Mouse (Mus musculus) midbrain, embryonic 13.5 days (tissue): ENCODE measurements around the gene Lgals12. TPM values are rescaled to one million over a fixed set of nuclear protein-coding genes. Genes with fewer than 3 reads are reported as not detected.
A peak's percentile ranks its signal among the peaks of the same experiment; 100 is the strongest.

Experiments used
- ATAC-seq: fragments of 200-750 bp; cut with Nextera tagmentation; 2 replicates; pipeline ENCODE4 v1.8.0; 2017; ENCODE audit warnings: mild to moderate bottlenecking, moderate TSS enrichment, moderate library complexity
- H3K27ac ChIP-seq: fragments of 300-500 bp; sonication (generic); 2 replicates; pipeline ENCODE4 v1.5.1; 2015; ENCODE audit warnings: inconsistent platforms, mild to moderate bottlenecking, moderate library complexity
- H3K27me3 ChIP-seq: fragments of 300-500 bp; sonication (generic); 2 replicates; pipeline ENCODE4 v1.6.1; 2015; ENCODE audit warnings: mild to moderate bottlenecking, inconsistent platforms
- H3K36me3 ChIP-seq: fragments of 300-500 bp; sonication (generic); 2 replicates; pipeline ENCODE4 v1.6.1; 2015; ENCODE audit warnings: mild to moderate bottlenecking, inconsistent platforms
- H3K4me1 ChIP-seq: fragments of 300-500 bp; sonication (generic); replicated peaks from 2 replicates; pipeline ENCODE4 v1.6.1; 2015; ENCODE audit warnings: inconsistent platforms
- H3K4me2 ChIP-seq: fragments of 300-500 bp; sonication (generic); replicated peaks from 2 replicates; pipeline ENCODE4 v1.6.1; 2015; ENCODE audit warnings: moderate library complexity, mild to moderate bottlenecking, inconsistent platforms
- H3K4me3 ChIP-seq: fragments of 300-500 bp; sonication (generic); replicated peaks from 2 replicates; pipeline ENCODE4 v1.5.1; 2015; ENCODE audit warnings: mild to moderate bottlenecking, inconsistent platforms
- H3K9ac ChIP-seq: fragments of 300-500 bp; sonication (generic); replicated peaks from 2 replicates; pipeline ENCODE4 v1.6.1; 2015; ENCODE audit warnings: mild to moderate bottlenecking, inconsistent platforms
- H3K9me3 ChIP-seq: fragments of 300-500 bp; sonication (generic); 2 replicates; pipeline ENCODE4 v1.6.1; 2016; ENCODE audit warnings: mild to moderate bottlenecking, inconsistent platforms
- WGBS: fragments of 180-500 bp; shearing (Covaris S2); methylation state at CpG from one replicate; pipeline ENCODE4 v1.1.7; 2015; 5-methylcytosine and 5-hydroxymethylcytosine counted together
- polyA plus RNA-seq: library from polyadenylated mRNA; unstranded; fragments of >200 nt; fragmentation: Nextera tagmentation; extraction: Ambion mirVana; gene quantifications from 2 replicates; pipeline ENCODE4 v1.2.1, GENCODE M21; 2015

Lgals12 gene
- polyA plus RNA-seq, 1 experiment from 2014 or later, result 0.22 TPM

DNA sequence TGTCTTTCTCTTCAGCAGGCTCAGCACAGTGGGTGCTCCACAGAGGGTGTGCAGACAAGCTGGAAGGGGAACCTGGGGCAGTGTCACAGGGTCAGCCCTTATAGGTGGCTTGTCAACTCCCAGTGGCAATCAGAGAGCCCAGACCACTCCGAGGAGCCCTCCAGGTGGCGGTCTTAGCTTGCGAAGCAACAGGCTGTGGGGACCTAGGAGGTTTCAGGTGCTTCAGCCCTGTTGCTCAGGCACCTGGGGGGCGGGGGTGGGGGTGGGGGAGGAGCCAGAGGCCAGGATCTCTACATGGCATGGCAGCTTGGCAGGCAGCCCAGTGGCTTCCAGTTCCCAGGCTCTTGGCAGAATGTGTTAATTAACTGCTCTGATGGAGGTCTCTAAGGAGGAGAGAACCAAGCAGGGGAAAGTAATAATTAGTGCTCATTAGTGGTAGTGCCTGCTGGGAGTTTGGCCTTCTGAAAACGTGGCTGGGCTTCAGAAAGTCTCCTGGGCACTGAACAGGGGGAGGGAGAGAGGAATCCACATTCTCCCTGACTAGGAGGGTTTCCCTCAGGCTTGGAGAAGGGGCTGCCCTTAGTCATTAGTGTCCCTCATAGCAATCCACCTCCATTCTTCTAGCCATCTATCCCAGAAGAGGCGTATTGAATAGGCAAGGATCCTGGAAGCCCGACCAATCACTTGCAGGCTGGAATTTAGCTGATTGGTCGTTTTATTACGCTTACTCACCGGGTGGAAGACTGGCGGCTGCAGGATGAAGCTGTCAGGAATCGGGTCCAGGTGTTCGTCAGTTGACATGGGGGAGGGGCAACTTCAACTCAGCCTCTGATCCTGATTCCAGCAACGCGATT lies 836 bp downstream of the Lgals12 start:
- ATAC-seq, result peak; percentile 89
- H3K4me2 ChIP-seq, result peak overlapping the region; percentile 59
- no peaks in the 10 kb centered on the region for H3K36me3 ChIP-seq
- H3K9me3 ChIP-seq, result no peaks in the 10 kb centered on the region
- H3K9ac ChIP-seq, result peak overlapping the region; percentile 24
- WGBS, result 6% methylated on average over 15 of the region's 15 CpGs
- peaks cover 5% of the 10 kb centered on the region; the same call in 1 of the 2 replicates for H3K27me3 ChIP-seq
- H3K4me3 ChIP-seq, result peak overlapping the region; percentile 29
- H3K27ac ChIP-seq, result peak overlapping the region; percentile 55
- H3K4me1 ChIP-seq, result peaks cover 19% of the 10 kb centered on the region

DNA sequence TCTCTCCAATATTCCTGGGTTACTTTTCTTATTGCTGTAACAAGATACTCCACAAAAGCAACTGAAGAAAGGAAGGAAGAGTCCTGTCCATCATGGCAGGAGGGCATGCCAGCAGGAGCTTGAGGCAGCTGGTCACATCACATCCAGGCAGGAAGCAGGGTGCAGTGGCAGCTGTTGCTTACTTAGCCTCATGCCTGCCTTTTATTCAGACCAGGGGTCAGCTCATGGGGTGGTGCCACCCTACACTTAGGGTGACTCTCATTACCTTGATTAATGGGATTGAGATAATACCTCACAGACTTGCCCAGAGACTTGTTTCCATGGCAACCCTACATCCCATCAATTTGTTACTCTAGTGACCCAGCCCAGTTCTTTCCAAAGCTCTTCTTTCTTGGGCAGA lies 2.0 kb downstream of the Lgals12 start:
- Histone ChIP-seq H3K9ac (no peak overlapping the region), H3K4me1 (peaks cover 19% of the 10 kb centered on the region), H3K27ac (no peak overlapping the region), H3K27me3 (0 out of 2 replicates have a peak, but pooled peaks cover 5% of the 10 kb centered on the region), H3K9me3 (no peaks in the 10 kb centered on the region), H3K4me3 (no peak overlapping the region), H3K4me2 (no peak overlapping the region), H3K36me3 (no peaks in the 10 kb centered on the region)
- no peak for ATAC-seq

GRCm38 (mm10) chr19:7604107-7604506 lies 2.9 kb downstream of the Lgals12 start:
- H3K4me3 ChIP-seq, result no peak overlapping the region
- ATAC-seq, result no peak
- H3K4me1 ChIP-seq, result peaks cover 19% of the 10 kb centered on the region
- H3K36me3 ChIP-seq, result no peaks in the 10 kb centered on the region
- no peak overlapping the region for H3K9ac ChIP-seq
- no peak overlapping the region for H3K4me2 ChIP-seq
- no peaks in the 10 kb centered on the region for H3K9me3 ChIP-seq
- no peak overlapping the region for H3K27ac ChIP-seq
- 0 out of 2 replicates have a peak, but pooled peaks cover 5% of the 10 kb centered on the region for H3K27me3 ChIP-seq
- WGBS, result 94% methylated on average over 10 of the region's 10 CpGs

GRCm38 (mm10) chr19:7601551-7601950 lies 5.4 kb downstream of the Lgals12 start:
- no peak for ATAC-seq
- Histone ChIP-seq H3K9ac (no peak overlapping the region), H3K4me2 (no peak overlapping the region), H3K4me1 (peaks cover 11% of the 10 kb centered on the region), H3K27ac (no peak overlapping the region), H3K4me3 (no peak overlapping the region), H3K9me3 (no peaks in the 10 kb centered on the region), H3K27me3 (no peaks in the 10 kb centered on the region), H3K36me3 (no peaks in the 10 kb centered on the region)
- 75% methylated on average over 4 of the region's 4 CpGs for WGBS

- no peak for ATAC-seq
- Histone ChIP-seq H3K27ac (no peak overlapping the region), H3K27me3 (no peaks in the 10 kb centered on the region), H3K9me3 (no peaks in the 10 kb centered on the region), H3K4me2 (no peak overlapping the region), H3K4me1 (no peaks in the 10 kb centered on the region), H3K36me3 (no peaks in the 10 kb centered on the region), H3K4me3 (no peak overlapping the region), H3K9ac (no peak overlapping the region)
- WGBS, result 65% methylated on average over 4 of the region's 4 CpGs
These were observed 8.5 kb downstream of the Lgals12 start for GRCm38 (mm10) chr19:7598481-7598880.

DNA sequence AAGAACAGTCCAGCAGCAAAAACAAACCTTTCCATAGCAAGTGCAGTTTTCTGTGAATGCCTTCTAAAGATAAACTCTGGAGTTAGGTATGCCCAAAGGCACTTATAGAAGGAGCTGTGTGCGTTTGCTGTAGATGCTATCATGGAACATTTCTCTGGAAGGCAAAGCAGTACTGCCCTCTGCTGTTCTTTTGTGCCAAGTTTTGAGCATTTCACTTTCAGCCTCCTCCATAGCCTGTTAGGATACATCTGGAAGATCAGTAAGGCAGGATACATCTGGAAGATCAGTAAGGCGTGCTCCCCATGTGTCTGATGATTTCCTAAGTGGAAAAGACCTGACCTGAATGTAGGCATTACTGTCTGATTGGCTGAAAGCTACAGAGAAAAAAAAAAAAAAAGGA lies 11.5 kb downstream of the Lgals12 start:
- Histone ChIP-seq H3K4me2 (no peak overlapping the region), H3K9me3 (no peaks in the 10 kb centered on the region), H3K27me3 (no peaks in the 10 kb centered on the region), H3K36me3 (no peaks in the 10 kb centered on the region), H3K4me3 (no peak overlapping the region), H3K27ac (no peak overlapping the region), H3K4me1 (no peaks in the 10 kb centered on the region), H3K9ac (no peak overlapping the region)
- no peak for ATAC-seq
- WGBS, result 23% methylated on average over 2 of the region's 2 CpGs

- no peaks in the 10 kb centered on the region for H3K9me3 ChIP-seq
- no peaks in the 10 kb centered on the region for H3K36me3 ChIP-seq
These were observed 15.0 kb downstream of the Lgals12 start for GRCm38 (mm10) chr19:7592018-7592417.

DNA sequence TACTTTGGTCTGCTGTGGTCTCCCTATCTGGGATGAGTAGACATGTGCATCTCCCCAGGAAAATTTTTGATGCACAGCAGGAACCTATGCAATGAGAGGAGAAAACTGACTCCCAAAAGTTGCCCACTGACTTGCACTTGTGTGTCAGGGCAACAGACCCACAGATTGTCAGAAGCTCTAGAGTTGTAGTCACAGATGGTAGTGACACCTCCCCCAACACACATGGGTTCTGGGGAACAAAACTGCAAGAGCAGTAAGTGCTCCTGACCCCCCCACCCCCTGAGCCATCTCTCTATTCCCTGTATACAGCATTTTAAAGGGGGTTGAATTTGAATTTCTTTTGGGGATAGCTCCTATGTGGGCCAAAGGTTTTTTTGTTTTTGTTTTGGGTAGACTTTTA lies 16.2 kb downstream of the Lgals12 start:
- H3K9ac ChIP-seq, result no peak overlapping the region
- no peak overlapping the region for H3K4me2 ChIP-seq
- H3K4me3 ChIP-seq, result no peak overlapping the region
- H3K4me1 ChIP-seq, result no peaks in the 10 kb centered on the region
- no peak overlapping the region for H3K27ac ChIP-seq
- no peaks in the 10 kb centered on the region for H3K27me3 ChIP-seq
- ATAC-seq, result no peak
- no peaks in the 10 kb centered on the region for H3K36me3 ChIP-seq
- no peaks in the 10 kb centered on the region for H3K9me3 ChIP-seq

More at GRCm38 (mm10) chr19:7592018-7592417, 15.0 kb downstream of the Lgals12 start:
- no peak overlapping the region for H3K4me2 ChIP-seq
- H3K27me3 ChIP-seq, result no peaks in the 10 kb centered on the region
- no peak for ATAC-seq
- H3K27ac ChIP-seq, result no peak overlapping the region
- no peaks in the 10 kb centered on the region for H3K4me1 ChIP-seq
- H3K9ac ChIP-seq, result no peak overlapping the region
- no peak overlapping the region for H3K4me3 ChIP-seq
- 65% methylated on average over 3 of the region's 3 CpGs for WGBS

DNA sequence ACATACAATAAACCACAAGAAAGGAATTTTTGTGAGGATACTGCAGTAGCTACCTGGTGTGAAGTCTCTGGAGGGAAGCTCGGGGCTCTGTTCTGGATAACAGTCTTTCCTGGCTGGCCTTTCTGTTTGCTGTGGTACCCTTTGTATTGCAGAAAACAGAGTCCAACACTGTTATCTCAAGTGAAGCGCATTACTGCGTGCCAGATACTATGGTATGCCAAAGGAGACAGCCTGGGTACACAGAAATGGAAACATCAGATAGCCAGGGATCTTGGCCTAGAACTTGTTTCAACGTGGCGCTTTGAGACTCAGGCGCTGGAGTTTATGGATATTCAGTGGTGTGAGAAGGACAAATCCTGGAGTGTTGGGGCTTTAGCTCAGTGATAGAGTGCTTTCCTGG lies 21.2 kb downstream of the Lgals12 start:
- ATAC-seq, result no peak
- H3K27ac ChIP-seq, result no peak overlapping the region
- H3K9ac ChIP-seq, result no peak overlapping the region

DNA sequence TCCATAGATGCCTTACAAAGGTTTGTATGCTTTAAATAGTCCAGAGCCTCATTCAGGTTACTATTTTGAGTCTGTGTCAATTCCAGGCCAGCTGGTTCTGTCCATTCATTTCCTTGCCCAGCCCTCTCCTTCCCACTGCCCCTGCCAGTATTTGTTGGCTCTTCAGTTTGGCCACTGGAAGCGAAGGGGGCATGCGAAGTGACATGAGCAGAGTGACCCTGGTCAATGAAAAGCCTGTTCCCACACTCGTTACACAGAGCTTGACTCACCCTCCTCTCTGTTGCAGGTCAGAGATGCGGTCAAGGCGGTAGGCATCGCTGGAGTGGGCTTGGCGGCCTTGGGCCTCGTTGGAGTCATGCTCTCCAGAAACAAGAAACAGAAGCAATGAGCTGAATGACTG lies 21.7 kb downstream of the Lgals12 start:
- Histone ChIP-seq H3K9ac (no peak overlapping the region), H3K27me3 (no peaks in the 10 kb centered on the region), H3K4me2 (no peak overlapping the region), H3K27ac (no peak overlapping the region), H3K4me1 (no peaks in the 10 kb centered on the region), H3K4me3 (no peak overlapping the region), H3K36me3 (no peaks in the 10 kb centered on the region), H3K9me3 (no peaks in the 10 kb centered on the region)
- no peak for ATAC-seq
- 91% methylated on average over 8 of the region's 8 CpGs for WGBS

More for the DNA sequence above, 21.2 kb downstream of the Lgals12 start:
- no peaks in the 10 kb centered on the region for H3K27me3 ChIP-seq
- H3K4me2 ChIP-seq, result no peak overlapping the region
- H3K9me3 ChIP-seq, result no peaks in the 10 kb centered on the region
- 96% methylated on average over 6 of the region's 6 CpGs for WGBS
- no peaks in the 10 kb centered on the region for H3K4me1 ChIP-seq
- H3K4me3 ChIP-seq, result no peak overlapping the region
- no peaks in the 10 kb centered on the region for H3K36me3 ChIP-seq

DNA sequence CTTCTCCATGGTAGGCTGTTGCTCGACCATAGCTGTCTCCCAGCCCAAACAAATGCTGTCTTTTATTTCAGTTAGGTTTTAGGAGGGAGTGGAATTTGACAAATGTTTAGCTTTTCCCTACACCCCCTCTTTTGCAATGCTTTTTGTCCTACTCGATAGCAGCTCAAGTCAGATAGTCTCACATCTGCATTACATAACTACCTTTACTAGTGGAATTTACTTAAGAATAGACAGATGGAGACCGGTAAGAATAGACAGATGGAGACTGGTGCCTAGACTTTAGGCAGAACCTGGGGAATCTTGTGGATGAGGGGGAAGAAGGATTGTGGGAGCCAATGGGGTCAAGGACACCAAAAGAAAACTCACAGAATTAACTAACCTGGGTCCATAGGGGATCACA lies 23.4 kb downstream of the Lgals12 start:
- WGBS, result 85% methylated on average over 3 of the region's 3 CpGs
- Histone ChIP-seq H3K27me3 (no peaks in the 10 kb centered on the region), H3K4me2 (no peak overlapping the region)

GRCm38 (mm10) chr19:7583101-7583500 lies 23.9 kb downstream of the Lgals12 start:
- no peak for ATAC-seq
- Histone ChIP-seq H3K4me3 (no peak overlapping the region), H3K4me2 (no peak overlapping the region), H3K27me3 (no peaks in the 10 kb centered on the region), H3K4me1 (no peaks in the 10 kb centered on the region), H3K27ac (no peak overlapping the region), H3K9ac (no peak overlapping the region), H3K9me3 (no peaks in the 10 kb centered on the region), H3K36me3 (no peaks in the 10 kb centered on the region)
- 70% methylated on average over 7 of the region's 7 CpGs for WGBS

More for the DNA sequence above, 23.4 kb downstream of the Lgals12 start:
- H3K9ac ChIP-seq, result no peak overlapping the region
- H3K4me3 ChIP-seq, result no peak overlapping the region
- ATAC-seq, result no peak
- no peak overlapping the region for H3K27ac ChIP-seq
- H3K4me1 ChIP-seq, result no peaks in the 10 kb centered on the region
- H3K9me3 ChIP-seq, result no peaks in the 10 kb centered on the region
- H3K36me3 ChIP-seq, result no peaks in the 10 kb centered on the region

DNA sequence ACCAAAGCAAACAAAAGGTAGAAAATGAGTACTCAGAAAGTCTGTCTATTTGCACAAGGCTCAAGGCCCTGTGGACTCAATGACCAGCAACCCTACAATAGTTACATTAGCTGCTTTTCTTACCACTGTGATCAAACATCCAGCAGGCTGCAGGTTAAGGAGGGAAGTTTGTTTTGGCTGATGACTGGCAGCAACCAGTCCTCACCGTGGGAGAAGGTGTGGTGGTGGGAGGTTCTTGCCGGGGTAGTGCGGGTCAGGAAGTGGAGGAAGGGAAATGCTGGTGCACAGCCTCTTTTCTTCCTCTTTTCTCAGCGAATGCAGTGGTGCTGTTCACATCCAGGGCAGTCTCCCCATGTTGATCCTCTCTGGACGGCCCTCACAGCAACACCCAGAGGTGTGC lies 26.0 kb downstream of the Lgals12 start:
- no peaks in the 10 kb centered on the region for H3K36me3 ChIP-seq
- H3K27ac ChIP-seq, result no peak overlapping the region
- no peak overlapping the region for H3K4me3 ChIP-seq
- 79% methylated on average over 5 of the region's 5 CpGs for WGBS
- no peaks in the 10 kb centered on the region for H3K9me3 ChIP-seq
- ATAC-seq, result no peak
- H3K4me2 ChIP-seq, result no peak overlapping the region
- H3K9ac ChIP-seq, result no peak overlapping the region
- no peaks in the 10 kb centered on the region for H3K27me3 ChIP-seq
- no peaks in the 10 kb centered on the region for H3K4me1 ChIP-seq
